Mouse (Mus musculus) cerebellum, adult 9-11 months (tissue): ENCODE measurements around the gene Gm9195.

ENCODE experiments used
- DNase-seq: peaks from one replicate; pipeline ENCODE4 v3.0.0; 2022

Gene Gm9195

DNA sequence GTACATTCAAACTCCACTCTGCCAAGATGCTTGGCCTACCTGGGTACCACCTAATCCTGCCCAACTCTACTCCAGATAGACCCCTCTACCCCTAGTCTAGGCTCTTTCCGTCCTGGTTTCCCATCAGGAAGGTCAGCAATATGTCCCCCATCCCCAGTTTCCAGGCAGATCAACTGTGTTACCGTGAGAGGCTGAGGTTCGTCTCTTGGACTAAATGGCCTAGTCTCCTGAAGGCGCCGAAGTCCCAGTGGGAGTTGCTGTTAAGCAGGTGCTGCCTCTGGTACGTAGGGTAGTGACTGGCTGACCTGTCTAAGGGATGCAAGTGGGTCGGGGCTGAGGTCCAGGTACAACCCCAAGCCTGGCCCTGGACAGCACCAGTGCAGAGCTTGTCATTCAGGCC lies 50.7 kb downstream of the Gm9195 start:
- no peak for DNase-seq

- no peak for DNase-seq
Observed at GRCm38 (mm10) chr14:72440436-72440835, 51.2 kb downstream of the Gm9195 start.

DNA sequence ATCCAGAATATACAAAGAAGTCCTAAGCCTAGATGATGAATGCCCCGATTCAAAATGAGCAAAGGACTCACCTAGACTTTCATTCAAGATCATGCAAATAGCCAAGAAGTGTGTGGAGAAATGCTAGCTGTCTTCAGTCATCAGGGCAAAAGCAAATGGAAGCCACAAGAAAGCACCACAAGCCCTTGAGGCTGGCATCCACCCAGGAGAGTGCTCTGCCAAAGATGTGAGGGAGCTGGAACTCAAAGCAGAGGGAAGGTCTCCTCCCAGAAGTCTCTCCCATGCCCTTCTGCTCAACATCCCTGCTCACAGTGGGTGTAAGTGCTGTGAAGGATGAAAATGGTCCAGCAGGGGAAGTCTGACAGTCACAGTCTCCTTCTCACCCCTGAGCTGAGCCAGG lies 52.7 kb downstream of the Gm9195 start:
- no peak for DNase-seq

GRCm38 (mm10) chr14:72389696-72390095 lies 101.9 kb downstream of the Gm9195 start:
- peak; percentile 44 for DNase-seq

DNA sequence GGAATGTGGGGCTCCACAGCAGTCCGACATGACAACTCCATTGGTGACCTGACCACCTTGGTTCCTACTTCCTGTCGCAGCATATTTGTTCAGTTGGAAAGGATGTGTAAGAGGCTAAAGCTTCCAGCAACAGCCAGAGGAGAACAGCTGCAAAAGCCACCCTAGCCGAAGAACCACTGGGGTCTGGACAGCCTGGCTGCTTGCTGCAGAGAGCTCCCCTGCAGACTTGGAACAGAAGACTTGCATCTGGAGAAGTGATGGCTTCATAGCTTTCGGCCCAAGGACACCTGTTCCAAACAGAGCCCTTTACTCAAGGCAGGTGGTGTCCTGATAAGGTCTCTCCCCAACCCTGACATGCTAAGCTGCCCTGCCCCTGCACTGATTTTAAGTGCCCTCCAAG lies 102.3 kb downstream of the Gm9195 start:
- DNase-seq, result no peak

GRCm38 (mm10) chr14:72377224-72377623 lies 114.4 kb downstream of the Gm9195 start:
- DNase-seq, result no peak
